Mouse (Mus musculus): ENCODE data around the gene Vamp2.

DNA sequence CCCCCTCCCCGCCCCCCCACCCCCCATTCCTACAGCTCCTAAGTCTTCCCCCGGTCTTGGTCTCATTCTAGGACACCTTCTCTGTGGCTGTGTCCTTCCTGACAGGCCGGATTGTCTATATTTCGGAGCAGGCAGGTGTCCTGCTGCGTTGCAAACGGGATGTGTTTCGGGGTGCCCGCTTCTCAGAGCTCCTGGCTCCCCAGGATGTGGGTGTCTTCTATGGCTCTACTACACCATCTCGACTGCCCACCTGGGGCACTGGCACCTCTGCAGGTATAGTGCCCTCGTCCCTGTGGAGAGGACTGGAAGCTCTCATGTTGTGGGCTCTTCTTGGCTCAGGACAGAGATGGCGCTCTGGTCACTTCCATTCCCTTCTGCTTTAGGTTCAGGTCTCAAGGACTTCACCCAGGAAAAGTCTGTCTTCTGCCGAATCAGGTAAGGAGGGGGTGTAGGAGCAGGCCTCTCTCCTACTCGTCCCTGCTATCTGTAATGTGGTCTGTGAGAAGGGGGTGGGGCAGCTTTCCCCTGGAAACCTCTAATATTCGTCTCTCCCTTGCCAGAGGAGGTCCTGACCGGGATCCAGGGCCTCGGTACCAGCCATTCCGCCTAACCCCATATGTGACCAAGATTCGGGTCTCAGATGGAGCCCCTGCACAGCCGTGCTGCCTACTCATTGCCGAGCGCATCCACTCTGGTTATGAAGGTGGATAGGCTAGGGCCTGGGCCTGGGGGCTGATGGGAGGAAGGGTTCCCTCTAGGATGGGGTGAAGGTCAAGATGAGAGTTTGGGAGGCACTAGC, 13.5 kb downstream of the Vamp2 start:
- TF ChIP-seq CTCF (conservative IDR thresholded peaks at IDR 0.05; ENCODE audit: low read length) (no peak), NANOG (IDR thresholded peaks at IDR 0.05; ENCODE audit: borderline replicate concordance, low read length) (no peak)
